In the genomic region with DNA sequence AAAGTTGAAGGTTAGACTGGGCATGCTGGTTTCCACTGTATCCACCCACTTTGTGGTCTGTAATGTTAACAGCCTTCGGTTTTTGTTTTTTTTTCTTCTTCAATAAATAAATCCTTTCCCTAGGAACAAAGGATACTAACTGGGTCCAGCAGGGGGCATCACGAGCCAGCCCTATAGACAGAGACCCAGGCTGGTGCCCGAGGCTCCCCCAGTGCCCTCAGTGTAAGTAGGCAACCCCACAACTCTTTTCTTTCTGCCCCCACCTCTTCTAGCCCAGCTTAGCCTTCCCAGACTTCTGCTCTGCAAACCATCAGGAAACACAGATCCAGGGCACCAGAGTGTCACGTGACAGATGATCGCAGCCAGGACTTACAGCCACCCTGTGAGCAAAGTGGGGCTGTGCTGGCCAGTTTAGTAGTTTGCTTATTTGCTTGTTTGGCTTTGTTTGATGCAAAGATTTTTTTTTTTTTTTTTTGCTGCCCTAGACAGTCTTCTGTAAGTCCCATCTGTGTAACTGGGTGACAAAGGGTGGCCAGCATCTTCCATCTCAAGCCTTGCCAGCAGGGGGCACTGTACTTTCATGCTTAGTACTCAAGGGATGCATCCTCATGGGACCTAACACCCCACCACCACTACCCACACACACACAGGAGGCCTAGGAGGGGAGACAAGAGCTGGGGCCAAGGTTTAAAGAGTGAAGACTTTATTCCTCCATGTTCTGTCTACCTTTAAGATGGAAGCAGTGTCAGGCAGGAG, we compare ENCODE assay signal across 9 mouse cellular contexts. TPM values are rescaled to one million over a fixed set of nuclear protein-coding genes. Genes with fewer than 3 reads are reported as not detected.
A peak's percentile ranks its signal among the peaks of the same experiment; 100 is the strongest.
DNase-seq lines count a peak whose midpoint lies in the region; ATAC-seq lines count a peak whose summit lies in the region.
"Had no signal": no experiment of that assay in that cellular context is flagged by ENCODE, and none has a peak within 500 bp of the region (broad histone marks: within the 10 kb centered on the region; RNA-seq: fewer than 3 reads in every experiment).

No protein-coding gene starts in this region.

- no peaks in the 10 kb centered on the region for H3K27me3 ChIP-seq in intestine, embryonic 14.5 days (replicated peaks; ENCODE audit: control insufficient read depth, insufficient read depth, low read length)
- H3K27me3 ChIP-seq in intestine, embryonic 16.5 days (replicated peaks; ENCODE audit: control insufficient read depth, insufficient read depth, low read length): no peaks in the 10 kb centered on the region
- H3K27me3 ChIP-seq in embryonic facial prominence, embryonic 10.5 days (replicated peaks; ENCODE audit: low read depth, poor library complexity, severe bottlenecking): no peaks in the 10 kb centered on the region
- H3K27me3 ChIP-seq: neural tube, embryonic 12.5 days had no signal

- 0 out of 2 replicates have a peak, but pooled peaks have one; percentile 36 for ATAC-seq in intestine, embryonic 14.5 days (replicated peaks; ENCODE audit: low FRiP score, low TSS enrichment, low read depth)
- no peak for ATAC-seq in intestine, embryonic 16.5 days

- no peak overlapping the region for H3K4me3 ChIP-seq in intestine, embryonic 14.5 days (ENCODE audit: low read depth, low read length)
- no peak overlapping the region for H3K4me3 ChIP-seq in intestine, embryonic 16.5 days (ENCODE audit: low read length)
- no peak overlapping the region for H3K4me3 ChIP-seq in embryonic facial prominence, embryonic 10.5 days
- H3K4me3 ChIP-seq: neural tube, embryonic 12.5 days had no signal

- no peak overlapping the region for H3K4me2 ChIP-seq in intestine, embryonic 14.5 days (ENCODE audit: low read length)
- no peak overlapping the region for H3K4me2 ChIP-seq in intestine, embryonic 16.5 days (ENCODE audit: low read depth, low read length)
- H3K4me2 ChIP-seq: neural tube, embryonic 12.5 days had no signal

- H3K9me3 ChIP-seq in intestine, embryonic 14.5 days (ENCODE audit: control insufficient read depth, low read length): no peaks in the 10 kb centered on the region
- no peaks in the 10 kb centered on the region for H3K9me3 ChIP-seq in intestine, embryonic 16.5 days (ENCODE audit: control insufficient read depth, low read length)
- peaks cover 5% of the 10 kb centered on the region; the same call in 1 of the 2 replicates for H3K9me3 ChIP-seq in embryonic facial prominence, embryonic 10.5 days
- H3K9me3 ChIP-seq: neural tube, embryonic 12.5 days had no signal

- WGBS in intestine, embryonic 14.5 days: 34% methylated on average over 5 of the region's 5 CpGs
- WGBS in intestine, embryonic 16.5 days: 37% methylated on average over 5 of the region's 5 CpGs
- 58% methylated on average over 5 of the region's 5 CpGs for WGBS in embryonic facial prominence, embryonic 10.5 days

- H3K9ac ChIP-seq in intestine, embryonic 14.5 days (ENCODE audit: low read length): 0 out of 2 replicates have a peak overlapping the region, but pooled peaks have one; percentile 7
- no peak overlapping the region for H3K9ac ChIP-seq in intestine, embryonic 16.5 days (ENCODE audit: low read depth, low read length)
- H3K9ac ChIP-seq: neural tube, embryonic 12.5 days had no signal

- no peak for DNase-seq in intestine, embryonic 14.5 days (ENCODE audit: low spot score)
- DNase-seq in ES-CJ7 (ENCODE audit: low read depth, low spot score): peak; percentile 75
- peak; percentile 30 for DNase-seq in embryonic facial prominence, embryonic 10.5 days (ENCODE audit: low spot score)
- peak; percentile 87 for DNase-seq in lung, postnatal 36 days
- no peak for DNase-seq in cerebellum, postnatal 36 days
- no peak for DNase-seq in right cerebral cortex, adult 2 months (ENCODE audit: low spot score in 2 of 2)
- no peak for DNase-seq in embryo, embryonic 9.5 days (ENCODE audit: extremely low spot score)

- no peaks in the 10 kb centered on the region for H3K36me3 ChIP-seq in intestine, embryonic 14.5 days (ENCODE audit: control insufficient read depth, insufficient read depth, low read length)
- no peaks in the 10 kb centered on the region for H3K36me3 ChIP-seq in intestine, embryonic 16.5 days (ENCODE audit: control insufficient read depth, insufficient read depth, low read length)
- H3K36me3 ChIP-seq in embryonic facial prominence, embryonic 10.5 days (replicated peaks): no peaks in the 10 kb centered on the region
- H3K36me3 ChIP-seq: neural tube, embryonic 12.5 days had no signal

- H3K4me1 ChIP-seq in intestine, embryonic 14.5 days (replicated peaks; ENCODE audit: control insufficient read depth, insufficient read depth, low read length): peaks cover 11% of the 10 kb centered on the region; the same call in 1 of the 2 replicates
- peaks cover 13% of the 10 kb centered on the region for H3K4me1 ChIP-seq in intestine, embryonic 16.5 days (ENCODE audit: control insufficient read depth, insufficient read depth, low read length)
- peaks cover 36% of the 10 kb centered on the region for H3K4me1 ChIP-seq in embryonic facial prominence, embryonic 10.5 days

- no peak overlapping the region for H3K27ac ChIP-seq in intestine, embryonic 14.5 days (ENCODE audit: low read depth)
- H3K27ac ChIP-seq in intestine, embryonic 16.5 days (ENCODE audit: low read length): no peak overlapping the region
- no peak overlapping the region for H3K27ac ChIP-seq in embryonic facial prominence, embryonic 10.5 days (replicated peaks)
- H3K27ac ChIP-seq: neural tube, embryonic 12.5 days had no signal

RNA-seq across cellular contexts. Expression of gene Wfdc1, which starts 9.3 kb away (rescaled TPM):
- polyA plus RNA-seq in intestine, embryonic 14.5 days (2014; fragmentation: Nextera tagmentation; extraction: Ambion mirVana): 4.1 and 4.6 TPM in 2 replicates
- 4.6 and 5.4 TPM in 2 replicates for polyA plus RNA-seq in intestine, embryonic 16.5 days (2015; fragmentation: Nextera tagmentation; extraction: Ambion mirVana)
- 3.8 and 4.5 TPM in 2 replicates for polyA plus RNA-seq in embryonic facial prominence, embryonic 10.5 days (2016; fragmentation: Nextera tagmentation; extraction: Ambion mirVana)

RNA-seq across cellular contexts. Expression of gene Kcng4, which starts 21.4 kb away (rescaled TPM):
- polyA plus RNA-seq in intestine, embryonic 14.5 days (2014; fragmentation: Nextera tagmentation; extraction: Ambion mirVana): 0.11 TPM in 2 replicates
- polyA plus RNA-seq in intestine, embryonic 16.5 days (2015; fragmentation: Nextera tagmentation; extraction: Ambion mirVana): 0.23 TPM in 2 replicates
- polyA plus RNA-seq in embryonic facial prominence, embryonic 10.5 days (2016; fragmentation: Nextera tagmentation; extraction: Ambion mirVana): 0.22 and 0.47 TPM in 2 replicates

RNA-seq across cellular contexts. Expression of gene Atp2c2, which starts 42.9 kb away (rescaled TPM):
- polyA plus RNA-seq in intestine, embryonic 14.5 days (2014; fragmentation: Nextera tagmentation; extraction: Ambion mirVana): 3.1 and 3.6 TPM in 2 replicates
- polyA plus RNA-seq in intestine, embryonic 16.5 days (2015; fragmentation: Nextera tagmentation; extraction: Ambion mirVana): 6.4 and 6.8 TPM in 2 replicates
- polyA plus RNA-seq in embryonic facial prominence, embryonic 10.5 days (2016; fragmentation: Nextera tagmentation; extraction: Ambion mirVana): 3.8 and 4.1 TPM in 2 replicates

RNA-seq across cellular contexts. Expression of gene Adad2, which starts 44.3 kb away (rescaled TPM):
- polyA plus RNA-seq in intestine, embryonic 14.5 days (2014; fragmentation: Nextera tagmentation; extraction: Ambion mirVana): 0.09 TPM in 1 of 2 replicates, not detected in the other
- 0.09 TPM in 1 of 2 replicates, not detected in the other for polyA plus RNA-seq in intestine, embryonic 16.5 days (2015; fragmentation: Nextera tagmentation; extraction: Ambion mirVana)
- 0.27 TPM in 1 of 2 replicates, not detected in the other for polyA plus RNA-seq in embryonic facial prominence, embryonic 10.5 days (2016; fragmentation: Nextera tagmentation; extraction: Ambion mirVana)

RNA-seq across cellular contexts. Expression of gene Taf1c, which starts 51.9 kb away (rescaled TPM):
- 12.6 and 13.0 TPM in 2 replicates for polyA plus RNA-seq in intestine, embryonic 14.5 days (2014; fragmentation: Nextera tagmentation; extraction: Ambion mirVana)
- polyA plus RNA-seq in intestine, embryonic 16.5 days (2015; fragmentation: Nextera tagmentation; extraction: Ambion mirVana): 11.6 and 11.9 TPM in 2 replicates
- polyA plus RNA-seq in embryonic facial prominence, embryonic 10.5 days (2016; fragmentation: Nextera tagmentation; extraction: Ambion mirVana): 15.7 and 17.8 TPM in 2 replicates

Comparison
In these comparisons a context has a peak if more than half of its experiments do, and no peak if none do; other contexts are left out.
1. DNase-seq: peak in ES-CJ7 (single experiment), embryonic facial prominence, embryonic 10.5 days (single experiment) and lung, postnatal 36 days (single experiment); none in intestine, embryonic 14.5 days (single experiment), cerebellum, postnatal 36 days (0 of 2), right cerebral cortex, adult 2 months (0 of 2) and embryo, embryonic 9.5 days (single experiment).